Mouse (Mus musculus): ENCODE results near the gene Theg. TPM values are rescaled to one million over a fixed set of nuclear protein-coding genes. Genes with fewer than 3 reads are reported as not detected.

Theg gene
- polyA plus RNA-seq, 1 experiment from 2014 or later, result not detected

DNA sequence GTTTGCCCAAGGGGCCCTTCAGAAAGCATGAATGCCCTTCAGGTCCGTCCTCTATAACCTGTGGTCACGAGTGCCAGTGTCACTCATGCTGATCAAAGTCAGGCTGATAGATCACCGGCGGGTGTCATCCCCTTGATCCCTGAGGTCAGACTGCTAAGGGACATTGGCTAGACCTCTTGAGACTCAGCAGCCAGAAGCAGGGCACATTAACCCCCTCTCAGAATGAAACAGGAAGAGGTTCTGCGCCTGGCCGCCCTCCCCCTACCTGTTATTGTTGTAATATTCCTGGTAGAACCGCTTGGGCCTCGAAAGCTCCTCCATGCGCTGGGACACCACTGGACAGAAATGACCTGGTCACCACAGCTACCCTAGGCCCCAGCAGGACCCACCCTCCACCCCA lies 2.7 kb downstream of the Theg start:
- H3K9me3 ChIP-seq (ENCODE audit: control insufficient read depth, low read length), result no peaks in the 10 kb centered on the region
- no peak overlapping the region for H3K27ac ChIP-seq (ENCODE audit: low read length)
- 81% methylated on average over 9 of the region's 9 CpGs for WGBS
- no peak overlapping the region for H3K9ac ChIP-seq (replicated peaks; ENCODE audit: low read depth, low read length)
- H3K27me3 ChIP-seq (replicated peaks; ENCODE audit: control insufficient read depth, insufficient read depth, low read length), result no peaks in the 10 kb centered on the region
- no peaks in the 10 kb centered on the region for H3K36me3 ChIP-seq (ENCODE audit: control insufficient read depth, insufficient read depth)
- H3K4me1 ChIP-seq (replicated peaks; ENCODE audit: control insufficient read depth, insufficient read depth, low read length), result no peaks in the 10 kb centered on the region
- ATAC-seq, result no peak
- H3K4me2 ChIP-seq (ENCODE audit: low read length), result no peak overlapping the region
- no peak overlapping the region for H3K4me3 ChIP-seq (replicated peaks; ENCODE audit: low read length)

DNA sequence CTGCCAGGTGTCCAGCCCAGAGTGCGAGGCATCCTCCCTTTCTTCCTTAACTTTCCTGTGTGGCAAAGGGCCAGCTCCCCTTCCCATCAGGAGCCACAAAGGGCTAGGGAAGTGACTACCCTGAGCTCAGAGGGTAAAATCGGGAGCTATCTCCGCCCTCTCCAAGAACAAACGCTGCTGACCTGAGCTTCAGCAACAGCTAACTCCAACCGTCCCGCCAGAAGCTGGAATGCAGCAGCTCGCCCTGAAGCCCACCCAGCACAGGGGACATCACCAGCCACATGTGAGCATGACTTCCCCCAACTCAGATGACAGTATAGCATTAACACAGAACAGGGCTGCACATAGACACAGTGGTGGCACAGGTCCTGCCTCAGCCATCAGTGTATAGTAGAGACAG lies 3.1 kb downstream of the Theg start:
- WGBS, result 71% methylated on average over 7 of the region's 7 CpGs
- no peaks in the 10 kb centered on the region for H3K27me3 ChIP-seq (replicated peaks; ENCODE audit: control insufficient read depth, insufficient read depth, low read length)
- H3K4me3 ChIP-seq (replicated peaks; ENCODE audit: low read length), result no peak overlapping the region
- H3K4me1 ChIP-seq (replicated peaks; ENCODE audit: control insufficient read depth, insufficient read depth, low read length), result no peaks in the 10 kb centered on the region
- no peak for ATAC-seq
- no peak overlapping the region for H3K9ac ChIP-seq (replicated peaks; ENCODE audit: low read depth, low read length)
- no peaks in the 10 kb centered on the region for H3K36me3 ChIP-seq (ENCODE audit: control insufficient read depth, insufficient read depth)
- H3K4me2 ChIP-seq (ENCODE audit: low read length), result no peak overlapping the region
- no peak overlapping the region for H3K27ac ChIP-seq (ENCODE audit: low read length)
- no peaks in the 10 kb centered on the region for H3K9me3 ChIP-seq (ENCODE audit: control insufficient read depth, low read length)

DNA sequence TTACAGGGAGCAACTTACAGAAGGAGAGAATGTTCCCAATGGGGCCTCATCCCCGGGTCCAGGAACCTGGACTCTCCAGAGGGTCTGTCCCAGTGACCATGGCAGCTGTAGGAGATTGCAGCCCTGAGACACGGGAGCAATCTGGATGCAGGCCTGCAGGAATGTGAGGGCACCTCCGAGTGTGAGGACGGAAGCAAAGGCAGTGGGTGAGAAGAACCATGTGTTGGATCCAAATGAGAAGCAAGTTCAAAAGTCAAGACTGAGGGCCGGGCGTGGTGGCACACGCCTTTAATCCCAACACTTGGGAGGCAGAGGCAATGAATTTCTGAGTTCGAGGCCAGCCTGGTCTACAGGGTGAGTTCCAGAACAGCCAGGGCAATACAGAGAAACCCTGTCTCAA lies 5.6 kb downstream of the Theg start:
- Histone ChIP-seq H3K27ac (ENCODE audit: low read length) (no peak overlapping the region), H3K9me3 (ENCODE audit: control insufficient read depth, low read length) (0 out of 2 replicates have a peak, but pooled peaks cover 3% of the 10 kb centered on the region), H3K4me2 (ENCODE audit: low read length) (no peak overlapping the region), H3K9ac (replicated peaks; ENCODE audit: low read depth, low read length) (no peak overlapping the region), H3K4me3 (replicated peaks; ENCODE audit: low read length) (no peak overlapping the region), H3K36me3 (ENCODE audit: control insufficient read depth, insufficient read depth) (no peaks in the 10 kb centered on the region), H3K4me1 (replicated peaks; ENCODE audit: control insufficient read depth, insufficient read depth, low read length) (no peaks in the 10 kb centered on the region), H3K27me3 (replicated peaks; ENCODE audit: control insufficient read depth, insufficient read depth, low read length) (no peaks in the 10 kb centered on the region)
- 94% methylated on average over 8 of the region's 8 CpGs for WGBS
- no peak for ATAC-seq

DNA sequence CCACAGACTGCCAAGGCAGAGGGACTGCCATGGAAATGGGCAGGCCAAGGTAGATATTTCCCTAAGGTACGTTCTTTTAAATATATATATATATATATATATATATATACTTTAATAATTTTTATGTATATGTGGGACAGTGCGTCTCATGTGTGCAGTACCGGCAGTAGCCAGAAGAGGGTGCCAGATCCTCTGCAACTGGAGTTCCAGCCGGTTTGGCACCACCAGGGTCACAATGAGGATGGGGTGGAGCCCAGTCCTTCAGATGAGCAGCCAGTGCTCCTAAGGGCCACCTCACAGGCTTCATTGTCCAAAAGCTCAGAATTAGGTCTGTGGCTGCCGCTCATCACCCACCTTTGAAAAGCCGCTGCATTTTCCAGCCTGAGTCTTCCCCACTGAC lies 6.3 kb downstream of the Theg start:
- ATAC-seq, result no peak
- Histone ChIP-seq H3K36me3 (ENCODE audit: control insufficient read depth, insufficient read depth) (no peaks in the 10 kb centered on the region), H3K4me3 (replicated peaks; ENCODE audit: low read length) (no peak overlapping the region), H3K9me3 (ENCODE audit: control insufficient read depth, low read length) (0 out of 2 replicates have a peak, but pooled peaks cover 3% of the 10 kb centered on the region), H3K4me1 (replicated peaks; ENCODE audit: control insufficient read depth, insufficient read depth, low read length) (no peaks in the 10 kb centered on the region), H3K9ac (replicated peaks; ENCODE audit: low read depth, low read length) (no peak overlapping the region), H3K27ac (ENCODE audit: low read length) (no peak overlapping the region), H3K27me3 (replicated peaks; ENCODE audit: control insufficient read depth, insufficient read depth, low read length) (no peaks in the 10 kb centered on the region), H3K4me2 (ENCODE audit: low read length) (no peak overlapping the region)
- 45% methylated on average over 6 of the region's 6 CpGs for WGBS

DNA sequence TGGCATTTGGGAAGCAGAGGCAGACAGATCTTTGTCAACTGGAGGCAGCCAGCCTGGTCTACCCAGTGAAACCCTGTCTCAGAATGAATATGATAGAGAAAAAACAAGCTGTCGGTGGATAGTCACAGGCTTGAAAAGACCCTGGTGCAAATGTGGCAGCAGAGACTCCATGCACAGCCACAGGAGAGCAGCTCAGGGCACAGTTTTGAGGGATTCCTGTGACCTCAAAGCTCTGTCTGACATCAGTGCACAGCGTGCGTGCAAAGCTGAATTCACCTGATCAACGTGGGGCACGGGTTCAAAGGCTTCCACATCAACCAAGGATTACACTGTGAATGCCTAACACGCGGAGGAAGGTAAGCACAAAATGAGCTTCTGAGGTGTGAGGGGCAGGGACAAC lies 6.8 kb downstream of the Theg start:
- Histone ChIP-seq H3K36me3 (ENCODE audit: control insufficient read depth, insufficient read depth) (no peaks in the 10 kb centered on the region), H3K9me3 (ENCODE audit: control insufficient read depth, low read length) (0 out of 2 replicates have a peak, but pooled peaks cover 3% of the 10 kb centered on the region), H3K9ac (replicated peaks; ENCODE audit: low read depth, low read length) (no peak overlapping the region), H3K27me3 (replicated peaks; ENCODE audit: control insufficient read depth, insufficient read depth, low read length) (no peaks in the 10 kb centered on the region), H3K4me1 (replicated peaks; ENCODE audit: control insufficient read depth, insufficient read depth, low read length) (no peaks in the 10 kb centered on the region), H3K4me3 (replicated peaks; ENCODE audit: low read length) (no peak overlapping the region), H3K27ac (ENCODE audit: low read length) (no peak overlapping the region), H3K4me2 (ENCODE audit: low read length) (no peak overlapping the region)
- ATAC-seq, result no peak
- 75% methylated on average over 7 of the region's 7 CpGs for WGBS

DNA sequence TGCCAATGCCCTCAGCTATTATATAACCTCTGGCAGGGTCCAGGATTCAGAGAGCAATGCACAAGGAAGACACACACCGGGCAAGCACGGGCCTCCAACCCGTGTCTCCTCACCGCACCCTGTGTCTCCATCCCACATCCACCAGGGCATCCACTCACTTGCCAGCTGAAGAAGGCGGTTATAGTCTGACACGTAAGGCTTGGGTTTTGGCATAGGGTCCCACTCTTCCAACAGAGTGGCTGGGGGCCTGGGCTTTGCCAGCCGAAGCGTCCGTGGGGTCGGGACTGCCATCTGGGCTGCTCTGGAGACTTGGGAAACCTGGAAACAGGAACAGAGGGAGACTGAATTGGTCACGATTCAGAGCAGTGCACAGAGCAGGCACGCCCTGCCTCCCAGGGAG lies 7.3 kb downstream of the Theg start:
- H3K9ac ChIP-seq (replicated peaks; ENCODE audit: low read depth, low read length), result no peak overlapping the region
- H3K4me2 ChIP-seq (ENCODE audit: low read length), result no peak overlapping the region
- H3K27me3 ChIP-seq (replicated peaks; ENCODE audit: control insufficient read depth, insufficient read depth, low read length), result no peaks in the 10 kb centered on the region
- 0 out of 2 replicates have a peak, but pooled peaks cover 3% of the 10 kb centered on the region for H3K9me3 ChIP-seq (ENCODE audit: control insufficient read depth, low read length)
- H3K27ac ChIP-seq (ENCODE audit: low read length), result no peak overlapping the region
- WGBS, result 79% methylated on average over 12 of the region's 12 CpGs
- no peaks in the 10 kb centered on the region for H3K36me3 ChIP-seq (ENCODE audit: control insufficient read depth, insufficient read depth)
- no peak overlapping the region for H3K4me3 ChIP-seq (replicated peaks; ENCODE audit: low read length)
- no peak for ATAC-seq
- no peaks in the 10 kb centered on the region for H3K4me1 ChIP-seq (replicated peaks; ENCODE audit: control insufficient read depth, insufficient read depth, low read length)

DNA sequence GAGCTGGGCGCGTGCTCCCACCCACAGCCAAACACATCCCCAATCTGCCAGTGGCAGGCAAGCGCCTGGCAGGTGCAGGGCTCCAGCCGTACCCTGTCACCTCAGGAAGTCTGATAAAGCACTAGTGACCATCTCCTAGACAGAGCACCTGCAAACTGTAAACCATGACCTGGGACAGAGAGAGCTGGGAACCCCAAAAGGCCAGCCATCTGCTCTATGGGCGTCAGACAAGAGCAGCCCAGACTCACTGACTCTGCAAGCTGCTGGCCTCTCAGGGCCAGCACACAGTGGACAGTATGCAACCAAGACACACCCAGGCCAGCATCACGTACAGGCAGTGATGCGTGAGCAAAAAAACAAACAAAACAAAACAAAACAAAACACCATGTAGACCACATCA lies 8.2 kb downstream of the Theg start:
- no peak for ATAC-seq

DNA sequence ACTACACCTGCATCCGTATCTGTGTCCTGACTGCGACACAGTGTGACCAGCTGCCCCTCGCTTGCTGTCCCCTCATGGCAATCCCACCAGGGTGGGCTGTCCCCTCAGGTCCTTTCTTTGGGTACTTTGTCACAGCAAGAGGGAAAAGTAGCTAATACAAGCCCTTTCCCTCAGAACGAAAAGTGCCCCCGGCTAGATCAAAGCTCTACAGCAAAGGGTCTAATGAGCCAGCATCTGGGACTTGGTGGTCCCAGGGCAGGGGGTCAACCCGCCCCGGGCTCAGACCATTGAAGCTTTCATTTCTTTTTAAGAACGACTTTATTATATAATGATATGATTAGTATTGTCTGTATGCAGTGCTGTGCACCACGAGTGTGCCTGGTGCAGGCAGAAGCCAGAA lies 8.9 kb downstream of the Theg start:
- WGBS, result 31% methylated on average over 9 of the region's 9 CpGs
- no peak for ATAC-seq
- Histone ChIP-seq H3K9ac (replicated peaks; ENCODE audit: low read depth, low read length) (no peak overlapping the region), H3K27me3 (replicated peaks; ENCODE audit: control insufficient read depth, insufficient read depth, low read length) (no peaks in the 10 kb centered on the region), H3K36me3 (ENCODE audit: control insufficient read depth, insufficient read depth) (no peaks in the 10 kb centered on the region), H3K4me1 (replicated peaks; ENCODE audit: control insufficient read depth, insufficient read depth, low read length) (no peaks in the 10 kb centered on the region), H3K27ac (ENCODE audit: low read length) (no peak overlapping the region), H3K9me3 (ENCODE audit: control insufficient read depth, low read length) (0 out of 2 replicates have a peak, but pooled peaks cover 3% of the 10 kb centered on the region), H3K4me3 (replicated peaks; ENCODE audit: low read length) (no peak overlapping the region), H3K4me2 (ENCODE audit: low read length) (no peak overlapping the region)

More for the DNA sequence above, 8.2 kb downstream of the Theg start:
- Histone ChIP-seq H3K36me3 (ENCODE audit: control insufficient read depth, insufficient read depth) (no peaks in the 10 kb centered on the region), H3K9ac (replicated peaks; ENCODE audit: low read depth, low read length) (no peak overlapping the region), H3K9me3 (ENCODE audit: control insufficient read depth, low read length) (0 out of 2 replicates have a peak, but pooled peaks cover 3% of the 10 kb centered on the region), H3K4me2 (ENCODE audit: low read length) (no peak overlapping the region), H3K4me3 (replicated peaks; ENCODE audit: low read length) (no peak overlapping the region), H3K27ac (ENCODE audit: low read length) (no peak overlapping the region), H3K4me1 (replicated peaks; ENCODE audit: control insufficient read depth, insufficient read depth, low read length) (no peaks in the 10 kb centered on the region), H3K27me3 (replicated peaks; ENCODE audit: control insufficient read depth, insufficient read depth, low read length) (no peaks in the 10 kb centered on the region)
- WGBS, result 79% methylated on average over 7 of the region's 7 CpGs

DNA sequence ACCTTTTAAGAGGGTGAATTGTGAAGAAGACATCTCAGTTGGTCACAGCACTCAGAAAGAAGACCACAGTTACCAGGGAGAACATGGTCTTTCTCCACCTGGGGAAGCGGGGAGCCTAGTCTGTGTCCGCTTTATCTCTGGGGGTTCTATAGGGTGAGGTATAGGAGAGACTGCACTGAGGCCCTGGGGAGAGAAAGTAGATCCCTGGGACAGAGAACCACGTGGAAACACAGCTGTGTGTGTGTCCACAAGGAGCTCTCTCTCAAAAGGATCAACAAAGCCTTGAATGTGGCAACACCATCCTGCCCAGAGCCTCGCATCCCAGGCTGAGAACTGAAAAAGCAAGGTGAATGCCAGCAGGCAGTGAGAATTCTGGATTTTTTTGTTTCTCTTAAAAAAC lies 9.8 kb downstream of the Theg start:
- Histone ChIP-seq H3K27me3 (replicated peaks; ENCODE audit: control insufficient read depth, insufficient read depth, low read length) (no peaks in the 10 kb centered on the region), H3K36me3 (ENCODE audit: control insufficient read depth, insufficient read depth) (no peaks in the 10 kb centered on the region), H3K4me3 (replicated peaks; ENCODE audit: low read length) (no peak overlapping the region), H3K9me3 (ENCODE audit: control insufficient read depth, low read length) (0 out of 2 replicates have a peak, but pooled peaks cover 3% of the 10 kb centered on the region), H3K4me2 (ENCODE audit: low read length) (no peak overlapping the region), H3K27ac (ENCODE audit: low read length) (no peak overlapping the region), H3K9ac (replicated peaks; ENCODE audit: low read depth, low read length) (no peak overlapping the region), H3K4me1 (replicated peaks; ENCODE audit: control insufficient read depth, insufficient read depth, low read length) (no peaks in the 10 kb centered on the region)
- 76% methylated on average over 4 of the region's 4 CpGs for WGBS
- no peak for ATAC-seq

DNA sequence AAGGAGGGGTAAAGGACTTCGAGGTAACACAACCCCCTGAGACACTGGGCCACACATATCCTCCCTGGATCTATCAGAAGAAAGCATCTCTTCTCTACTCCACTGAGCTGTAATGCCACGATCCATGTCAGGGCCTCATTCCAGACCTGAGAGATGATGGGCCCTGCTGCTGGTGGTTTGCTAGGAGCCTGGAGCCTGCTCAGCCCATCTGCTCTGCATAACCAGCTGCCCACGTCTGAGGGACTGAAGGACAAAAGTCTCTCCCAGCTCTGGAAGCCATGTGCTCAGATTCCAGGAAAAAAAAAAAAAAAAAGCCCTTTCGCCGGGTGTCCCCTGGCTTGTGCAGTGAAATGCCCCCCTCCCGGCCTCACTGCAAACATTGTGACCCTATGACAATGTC lies 11.4 kb downstream of the Theg start:
- H3K4me3 ChIP-seq (replicated peaks; ENCODE audit: low read length), result no peak overlapping the region
- H3K4me1 ChIP-seq (replicated peaks; ENCODE audit: control insufficient read depth, insufficient read depth, low read length), result no peaks in the 10 kb centered on the region
- 84% methylated on average over 6 of the region's 6 CpGs for WGBS
- no peak overlapping the region for H3K27ac ChIP-seq (ENCODE audit: low read length)
- H3K27me3 ChIP-seq (replicated peaks; ENCODE audit: control insufficient read depth, insufficient read depth, low read length), result no peaks in the 10 kb centered on the region
- H3K4me2 ChIP-seq (ENCODE audit: low read length), result no peak overlapping the region
- no peak for ATAC-seq
- 0 out of 2 replicates have a peak, but pooled peaks cover 3% of the 10 kb centered on the region for H3K9me3 ChIP-seq (ENCODE audit: control insufficient read depth, low read length)
- H3K9ac ChIP-seq (replicated peaks; ENCODE audit: low read depth, low read length), result no peak overlapping the region
- no peaks in the 10 kb centered on the region for H3K36me3 ChIP-seq (ENCODE audit: control insufficient read depth, insufficient read depth)
